ENCODE assay signal across 8 mouse cellular contexts in genomic region chr13:32902481-32903015, GRCm38 (mm10). TPM values are rescaled to one million over a fixed set of nuclear protein-coding genes. Genes with fewer than 3 reads are reported as not detected.
DNase-seq lines count a peak whose midpoint lies in the region; ATAC-seq and TF ChIP-seq lines count a peak whose summit lies in the region.

No protein-coding gene starts in this region.

- no peak for TF ChIP-seq EP300 in CH12.LX (IDR thresholded peaks at IDR 0.05; ENCODE audit: low read length)

- DNase-seq in CH12.LX (ENCODE audit: extremely low read depth): peak; percentile 83
- peak; percentile 86 for DNase-seq in brain, embryonic 14.5 days (ENCODE audit: low read depth)
- peak; percentile 69 to 78 for DNase-seq in heart, postnatal 14 days
- peak; percentile 75 to 87 for DNase-seq in kidney, postnatal 36 days
- peak; percentile 33 for DNase-seq in liver, embryonic 13.5 days
- DNase-seq in telencephalon, adult 2 months (ENCODE audit: low read depth, low spot score): peak; percentile 36

- H3K36me3 ChIP-seq in CH12.LX (replicated peaks in 1 of 2; ENCODE audit: control insufficient read depth in 1 of 2, insufficient read depth in 1 of 2, low read length in 1 of 2): no peaks in the 10 kb centered on the region
- no peaks in the 10 kb centered on the region for H3K36me3 ChIP-seq in liver, embryonic 13.5 days
- no peaks in the 10 kb centered on the region for H3K36me3 ChIP-seq in neural tube, embryonic 12.5 days

- intact Hi-C loops in heart, postnatal 14 days (cut with DNase I): loop anchor here (1.0 to 5.0 kb wide), 4 partner anchors 62 to 177 kb away; partner anchors contain the start of genes Serpinb6b and Serpinb9

- TF ChIP-seq RAD21 in CH12.LX (IDR thresholded peaks at IDR 0.05; ENCODE audit: low read depth, low read length): peak; percentile 85

- in situ Hi-C loops in CH12.LX (cut with MboI; ENCODE audit: low pct_ligation_motif_present, low pct_unique_long_range_greater_than_20kb, low sequenced_read_pairs): loop anchor here (10.0 to 25.0 kb wide), 3 partner anchors 48 to 660 kb away; partner anchors contain the start of genes Serpinb1a and Serpinb1b

- TF ChIP-seq POLR2A in CH12.LX (IDR thresholded peaks at IDR 0.05; ENCODE audit: low read depth, low read length): no peak
- TF ChIP-seq POLR2A in brain, embryonic 14.5 days (IDR thresholded peaks at IDR 0.05; ENCODE audit: borderline replicate concordance, extremely low read depth, insufficient read depth, insufficient read length, poor library complexity, severe bottlenecking): no peak

- 0 out of 2 replicates have a peak overlapping the region, but pooled peaks have one; percentile 5 for H3K4me2 ChIP-seq in CH12.LX (ENCODE audit: insufficient read depth, low read depth, poor library complexity, severe bottlenecking)
- H3K4me2 ChIP-seq in liver, embryonic 13.5 days: no peak overlapping the region
- no peak overlapping the region for H3K4me2 ChIP-seq in neural tube, embryonic 12.5 days (replicated peaks)

- no peak overlapping the region for H3K4me3 ChIP-seq in CH12.LX (replicated peaks in 1 of 3; ENCODE audit: low read depth in 2 of 3, low read length in 2 of 3, poor library complexity in 1 of 3)
- no peak overlapping the region for H3K4me3 ChIP-seq in liver, embryonic 13.5 days (replicated peaks)
- H3K4me3 ChIP-seq in neural tube, embryonic 12.5 days: no peak overlapping the region

- no peaks in the 10 kb centered on the region for H3K79me2 ChIP-seq in CH12.LX (replicated peaks; ENCODE audit: control insufficient read depth, extremely low read depth, insufficient read depth, poor library complexity, severe bottlenecking)

- no peak overlapping the region for H3K27ac ChIP-seq in CH12.LX (ENCODE audit: insufficient read depth, low read depth)
- H3K27ac ChIP-seq in liver, embryonic 13.5 days: no peak overlapping the region
- H3K27ac ChIP-seq in neural tube, embryonic 12.5 days: no peak overlapping the region

- TF ChIP-seq CTCF in CH12.LX (conservative IDR thresholded peaks at IDR 0.05 in 1 of 2, IDR thresholded peaks at IDR 0.05 in 1 of 2; ENCODE audit: low read depth in 2 of 2, low read length in 2 of 2): peak; percentile 79 to 90
- TF ChIP-seq CTCF in brain, embryonic 14.5 days (IDR thresholded peaks at IDR 0.05; ENCODE audit: borderline replicate concordance, extremely low read depth, insufficient read depth, insufficient read length): peak; percentile 76; the same call in 1 of the 2 replicates

- no peaks in the 10 kb centered on the region for H3K9me3 ChIP-seq in CH12.LX (replicated peaks; ENCODE audit: low read length)
- no peaks in the 10 kb centered on the region for H3K9me3 ChIP-seq in liver, embryonic 13.5 days (replicated peaks)
- no peaks in the 10 kb centered on the region for H3K9me3 ChIP-seq in neural tube, embryonic 12.5 days

- 9% methylated on average over 4 of the region's 4 CpGs for WGBS in liver, embryonic 13.5 days (ENCODE audit: insufficient replicate concordance)
- 26% methylated on average over 4 of the region's 4 CpGs for WGBS in neural tube, embryonic 12.5 days

- peaks cover 2 to 36% of the 10 kb centered on the region in 2 experiments; a peak in 2 of 4 replicates for H3K4me1 ChIP-seq in CH12.LX (ENCODE audit: control insufficient read depth in 1 of 2, insufficient read depth in 2 of 2)
- no peaks in the 10 kb centered on the region for H3K4me1 ChIP-seq in liver, embryonic 13.5 days (replicated peaks)
- no peaks in the 10 kb centered on the region for H3K4me1 ChIP-seq in neural tube, embryonic 12.5 days

- no peaks in the 10 kb centered on the region for H3K27me3 ChIP-seq in CH12.LX (replicated peaks)
- no peaks in the 10 kb centered on the region for H3K27me3 ChIP-seq in liver, embryonic 13.5 days
- H3K27me3 ChIP-seq in neural tube, embryonic 12.5 days (replicated peaks): no peaks in the 10 kb centered on the region

- ATAC-seq in erythroid progenitor cell, adult 5-6 weeks (replicated peaks; ENCODE audit: low FRiP score, poor library complexity, severe bottlenecking): peak; percentile 67
- ATAC-seq in liver, embryonic 13.5 days (ENCODE audit: low read depth): no peak; the same call in 1 of the 2 replicates
- peak; percentile 84 for ATAC-seq in neural tube, embryonic 12.5 days (ENCODE audit: low FRiP score, low read depth)

- H3K9ac ChIP-seq in CH12.LX (ENCODE audit: insufficient read depth, low read depth): no peak overlapping the region
- no peak overlapping the region for H3K9ac ChIP-seq in liver, embryonic 13.5 days
- H3K9ac ChIP-seq in neural tube, embryonic 12.5 days: no peak overlapping the region

- dilution Hi-C loops in CH12.LX (cut with MboI; ENCODE audit: extremely low pct_ligation_motif_present, extremely low pct_unique_long_range_greater_than_20kb, low sequenced_read_pairs): no loop called here

TF ChIP-seq in CH12.LX, 34 proteins besides CTCF, POLR2A, EP300 and RAD21:
- TF ChIP-seq NELFE (IDR thresholded peaks at IDR 0.05; ENCODE audit: low read depth, low read length) (no peak), HCFC1 (IDR thresholded peaks at IDR 0.05; ENCODE audit: low read depth, low read length) (no peak), POLR2AphosphoS2 (IDR thresholded peaks at IDR 0.05; ENCODE audit: low read depth, low read length) (no peak), MXI1 (IDR thresholded peaks at IDR 0.05; ENCODE audit: low read depth, low read length) (no peak), SMC3 (IDR thresholded peaks at IDR 0.05; ENCODE audit: low read depth, low read length) (peak; percentile 80), ELF1 (IDR thresholded peaks at IDR 0.05; ENCODE audit: low read depth, low read length) (no peak), TCF12 (IDR thresholded peaks at IDR 0.05; ENCODE audit: low read depth, low read length) (no peak), CHD1 (IDR thresholded peaks at IDR 0.05; ENCODE audit: low read depth, low read length) (no peak), USF1 (IDR thresholded peaks at IDR 0.05; ENCODE audit: low read depth, low read length) (no peak), JUND (conservative IDR thresholded peaks at IDR 0.05; ENCODE audit: low read depth, low read length) (0 out of 2 replicates have a peak, but pooled peaks have one; percentile 12), JUN (IDR thresholded peaks at IDR 0.05; ENCODE audit: insufficient read depth, low read depth, low read length) (no peak), SIN3A (IDR thresholded peaks at IDR 0.05; ENCODE audit: low read length) (no peak), ZC3H11A (IDR thresholded peaks at IDR 0.05; ENCODE audit: low read depth, low read length) (peak; percentile 63), TBP (conservative IDR thresholded peaks at IDR 0.05; ENCODE audit: low read depth, low read length) (no peak)
TF ChIP-seq in CH12.LX: peak in this region for 3.

RNA-seq across cellular contexts. Expression of gene Serpinb1c, which starts 4.5 kb away (rescaled TPM):
- total RNA-seq in CH12.LX (2012; rRNA removed) (not detected in 2 replicates), CH12.LX (2014; rRNA removed) (not detected in 2 replicates)
- polyA plus RNA-seq in CH12.LX (2012; ENCODE audit: insufficient read length, low read depth): 0.27 TPM in 1 of 2 replicates, not detected in the other
- not detected in 2 replicates for polyA plus RNA-seq in brain, embryonic 14.5 days (2012; rRNA removed)
- not detected in 2 replicates for total RNA-seq in erythroid progenitor cell, adult 5-6 weeks (2015; ENCODE audit: low replicate concordance)
- total RNA-seq in erythroid progenitor cell, adult 5-6 weeks (2017; ENCODE audit: low replicate concordance): not detected in 2 replicates
- under 1 TPM; 0.45 to 0.95 TPM for total RNA-seq in heart, postnatal 14 days (2021)
- polyA plus RNA-seq in liver, embryonic 13.5 days (2015; fragmentation: Nextera tagmentation; extraction: Ambion mirVana): not detected in 2 replicates
- not detected in 2 replicates for polyA plus RNA-seq in neural tube, embryonic 12.5 days (2016; fragmentation: Nextera tagmentation; extraction: Ambion mirVana)

RNA-seq across cellular contexts. Expression of gene Serpinb1a, which starts 51.6 kb away (rescaled TPM):
- total RNA-seq in CH12.LX (2012; rRNA removed): 1.7 and 2.5 TPM in 2 replicates
- total RNA-seq in CH12.LX (2014; rRNA removed): 9.3 and 11.5 TPM in 2 replicates
- 23.0 and 24.9 TPM in 2 replicates for polyA plus RNA-seq in CH12.LX (2012; ENCODE audit: insufficient read length, low read depth)
- 0.85 and 1.4 TPM in 2 replicates for polyA plus RNA-seq in brain, embryonic 14.5 days (2012; rRNA removed)
- 77.8 and 91.8 TPM in 2 replicates for total RNA-seq in erythroid progenitor cell, adult 5-6 weeks (2015; ENCODE audit: low replicate concordance)
- 54.4 and 79.4 TPM in 2 replicates for total RNA-seq in erythroid progenitor cell, adult 5-6 weeks (2017; ENCODE audit: low replicate concordance)
- 1 to 10 TPM; 7.4 to 8.4 TPM for total RNA-seq in heart, postnatal 14 days (2021)
- polyA plus RNA-seq in liver, embryonic 13.5 days (2015; fragmentation: Nextera tagmentation; extraction: Ambion mirVana): 16.1 and 16.5 TPM in 2 replicates
- 1.8 and 2.3 TPM in 2 replicates for polyA plus RNA-seq in neural tube, embryonic 12.5 days (2016; fragmentation: Nextera tagmentation; extraction: Ambion mirVana)

Comparison
In these comparisons a context has a peak if more than half of its experiments do, and no peak if none do; other contexts are left out.
1. DNase-seq: peak in every context shown above with its lines; median percentile 86 in brain, embryonic 14.5 days; 83 in CH12.LX; 81 in kidney, postnatal 36 days; 74 in heart, postnatal 14 days; 36 in telencephalon, adult 2 months; 33 in liver, embryonic 13.5 days.